Comparison of ENCODE assay signal across 8 mouse cellular contexts in genomic region chr2:179681386-179681785, GRCm38 (mm10).
DNase-seq lines count a peak whose midpoint lies in the region; ATAC-seq and TF ChIP-seq lines count a peak whose summit lies in the region.

No protein-coding gene starts in this region.

- ATAC-seq in megakaryocyte, adult 5-6 weeks (ENCODE audit: poor library complexity, severe bottlenecking) = peak; percentile 45; the same call in 1 of the 2 replicates

- no peaks in the 10 kb centered on the region for H3K36me3 ChIP-seq in spleen, adult 2 months (ENCODE audit: control insufficient read depth, insufficient read depth, low read length)

- no peak for TF ChIP-seq POLR2A in spleen, adult 2 months (IDR thresholded peaks at IDR 0.05; ENCODE audit: low read depth, low read length)
- no peak for TF ChIP-seq POLR2A in cortical plate, adult 2 months (IDR thresholded peaks at IDR 0.05; ENCODE audit: extremely low read depth, insufficient read depth, low read length)

- 84% methylated on average over 1 of the region's 1 CpGs for WGBS in spleen, adult 2 months

- DNase-seq in heart, adult 8-10 months (ENCODE audit: low spot score) = peak; percentile 3
- no peak for DNase-seq in heart, postnatal 25 days (ENCODE audit: low spot score)
- DNase-seq in spleen, adult 2 months (ENCODE audit: low read depth in 1 of 2, low spot score in 2 of 2) = no peak
- DNase-seq in spleen, postnatal 14 days (ENCODE audit: low spot score in 2 of 2) = no peak
- DNase-seq in ovary, postnatal 14 days (ENCODE audit: low spot score) = no peak
- DNase-seq in spleen, adult 12 weeks (ENCODE audit: low spot score) = no peak

- H3K4me3 ChIP-seq in spleen, adult 2 months (ENCODE audit: extremely low read depth, insufficient read depth, insufficient read length) = no peak overlapping the region
- H3K4me3 ChIP-seq in cortical plate, adult 2 months (ENCODE audit: insufficient read depth, low read length) = no peak overlapping the region

- peak; percentile 31; the same call in 1 of the 2 replicates for TF ChIP-seq CTCF in spleen, adult 2 months (IDR thresholded peaks at IDR 0.05; ENCODE audit: extremely low read depth, insufficient read depth, insufficient read length, insufficient replicate concordance)
- TF ChIP-seq CTCF in cortical plate, adult 2 months (IDR thresholded peaks at IDR 0.05; ENCODE audit: extremely low read depth, insufficient read depth, low read length) = peak; percentile 78

- H3K27ac ChIP-seq in spleen, adult 2 months (ENCODE audit: insufficient read depth, low read length) = no peak overlapping the region
- no peak overlapping the region for H3K27ac ChIP-seq in cortical plate, adult 2 months (ENCODE audit: insufficient read depth, low read length)

- no peaks in the 10 kb centered on the region for H3K4me1 ChIP-seq in spleen, adult 2 months (ENCODE audit: control insufficient read depth, insufficient read depth, insufficient read length)
- H3K4me1 ChIP-seq in cortical plate, adult 2 months (ENCODE audit: control insufficient read depth, insufficient read depth, low read length) = no peaks in the 10 kb centered on the region

- H3K27me3 ChIP-seq in spleen, adult 2 months (ENCODE audit: control insufficient read depth, insufficient read depth, low read length) = no peaks in the 10 kb centered on the region

- intact Hi-C loops in heart, postnatal 25 days (cut with DNase I) = loop anchor here (2.0 kb wide), 1 partner anchor 193 kb away; no protein-coding TSS in a partner anchor
